Mouse (Mus musculus): ENCODE data around the gene Nr4a1. TPM values are rescaled to one million over a fixed set of nuclear protein-coding genes. Genes with fewer than 3 reads are reported as not detected.

The Nr4a1 gene
- polyA plus RNA-seq, 1 experiment, result 50.3 TPM

- Histone ChIP-seq H3K4me1 (ENCODE audit: control insufficient read depth, insufficient read depth, insufficient read length) (no peaks in the 10 kb centered on the region), H3K36me3 (ENCODE audit: control insufficient read depth, insufficient read depth, low read length) (no peaks in the 10 kb centered on the region), H3K27me3 (ENCODE audit: control insufficient read depth, insufficient read depth, low read length) (no peaks in the 10 kb centered on the region), H3K27ac (ENCODE audit: insufficient read depth, low read length) (no peak overlapping the region), H3K4me3 (ENCODE audit: extremely low read depth, insufficient read depth, insufficient read length) (no peak overlapping the region)
- whole genome bisulfite sequencing, result 93% methylated on average over 12 of the region's 12 CpGs
- no peak for TF ChIP-seq CTCF (IDR thresholded peaks at IDR 0.05; ENCODE audit: extremely low read depth, insufficient read depth, insufficient read length, insufficient replicate concordance)
- TF ChIP-seq POLR2A (IDR thresholded peaks at IDR 0.05; ENCODE audit: low read depth, low read length), result no peak
- no peak for DNase-seq (ENCODE audit: low read depth in 1 of 2, low spot score in 2 of 2)
Measured at GRCm38 (mm10) chr15:101279430-101279999, 25.4 kb downstream of the Nr4a1 start.

GRCm38 (mm10) chr15:101282471-101282870, 28.4 kb downstream of the Nr4a1 start:
- peaks cover 6% of the 10 kb centered on the region for H3K36me3 ChIP-seq (ENCODE audit: control insufficient read depth, insufficient read depth, low read length)
- no peak overlapping the region for H3K4me3 ChIP-seq (ENCODE audit: extremely low read depth, insufficient read depth, insufficient read length)
- 74% methylated on average over 5 of the region's 5 CpGs for WGBS
- H3K4me1 ChIP-seq (ENCODE audit: control insufficient read depth, insufficient read depth, insufficient read length), result peaks cover 2% of the 10 kb centered on the region; the same call in 1 of the 2 replicates
- H3K27me3 ChIP-seq (ENCODE audit: control insufficient read depth, insufficient read depth, low read length), result no peaks in the 10 kb centered on the region
- H3K27ac ChIP-seq (ENCODE audit: insufficient read depth, low read length), result no peak overlapping the region
- DNase-seq (ENCODE audit: low read depth in 1 of 2, low spot score in 2 of 2), result no peak
- TF ChIP-seq POLR2A (IDR thresholded peaks at IDR 0.05; ENCODE audit: low read depth, low read length) (no peak), CTCF (IDR thresholded peaks at IDR 0.05; ENCODE audit: extremely low read depth, insufficient read depth, insufficient read length, insufficient replicate concordance) (no peak)

GRCm38 (mm10) chr15:101283183-101283910, 29.3 kb downstream of the Nr4a1 start:
- Histone ChIP-seq H3K4me1 (ENCODE audit: control insufficient read depth, insufficient read depth, insufficient read length) (peaks cover 2% of the 10 kb centered on the region; the same call in 1 of the 2 replicates), H3K27ac (ENCODE audit: insufficient read depth, low read length) (peak overlapping the region; percentile 23), H3K27me3 (ENCODE audit: control insufficient read depth, insufficient read depth, low read length) (no peaks in the 10 kb centered on the region), H3K4me3 (ENCODE audit: extremely low read depth, insufficient read depth, insufficient read length) (peak overlapping the region; percentile 55), H3K36me3 (ENCODE audit: control insufficient read depth, insufficient read depth, low read length) (peaks cover 11% of the 10 kb centered on the region)
- 2% methylated on average over 26 of the region's 26 CpGs for WGBS
- TF ChIP-seq CTCF (IDR thresholded peaks at IDR 0.05; ENCODE audit: extremely low read depth, insufficient read depth, insufficient read length, insufficient replicate concordance) (peak; percentile 62; the same call in 1 of the 2 replicates), POLR2A (IDR thresholded peaks at IDR 0.05; ENCODE audit: low read depth, low read length) (no peak)
- DNase-seq (ENCODE audit: low read depth in 1 of 2, low spot score in 2 of 2), result peak; percentile 55 to 75

GRCm38 (mm10) chr15:101283911-101284750, 30.1 kb downstream of the Nr4a1 start, which contains the start of gene Atg101:
Atg101 (plus strand) TSS chr15:101284272.
- Histone ChIP-seq H3K27ac (ENCODE audit: insufficient read depth, low read length) (peak within 1 kb of the TSS; percentile 94), H3K27me3 (ENCODE audit: control insufficient read depth, insufficient read depth, low read length) (no peaks in the 10 kb centered on the region), H3K4me1 (ENCODE audit: control insufficient read depth, insufficient read depth, insufficient read length) (peaks cover 2% of the 10 kb centered on the region; the same call in 1 of the 2 replicates), H3K4me3 (ENCODE audit: extremely low read depth, insufficient read depth, insufficient read length) (peak within 1 kb of the TSS; percentile 84), H3K36me3 (ENCODE audit: control insufficient read depth, insufficient read depth, low read length) (peaks cover 14% of the 10 kb centered on the region)
- WGBS, result under 1% methylated on average over 61 of the region's 61 CpGs
- peak; percentile 85 to 91 for DNase-seq (ENCODE audit: low read depth in 1 of 2, low spot score in 2 of 2)
- TF ChIP-seq CTCF (IDR thresholded peaks at IDR 0.05; ENCODE audit: extremely low read depth, insufficient read depth, insufficient read length, insufficient replicate concordance) (peak; percentile 96), POLR2A (IDR thresholded peaks at IDR 0.05; ENCODE audit: low read depth, low read length) (peak; percentile 88)

- peaks cover 34% of the 10 kb centered on the region for H3K36me3 ChIP-seq (ENCODE audit: control insufficient read depth, insufficient read depth, low read length)
- WGBS, result 62% methylated on average over 9 of the region's 9 CpGs
Measured at GRCm38 (mm10) chr15:101286129-101286770, 32.2 kb downstream of the Nr4a1 start.

GRCm38 (mm10) chr15:101287361-101287760, 33.3 kb downstream of the Nr4a1 start:
- Histone ChIP-seq H3K4me1 (ENCODE audit: control insufficient read depth, insufficient read depth, insufficient read length) (peaks cover 2% of the 10 kb centered on the region; the same call in 1 of the 2 replicates), H3K27ac (ENCODE audit: insufficient read depth, low read length) (no peak overlapping the region), H3K4me3 (ENCODE audit: extremely low read depth, insufficient read depth, insufficient read length) (no peak overlapping the region), H3K36me3 (ENCODE audit: control insufficient read depth, insufficient read depth, low read length) (peaks cover 37% of the 10 kb centered on the region), H3K27me3 (ENCODE audit: control insufficient read depth, insufficient read depth, low read length) (no peaks in the 10 kb centered on the region)
- 95% methylated on average over 6 of the region's 6 CpGs for WGBS
- TF ChIP-seq CTCF (IDR thresholded peaks at IDR 0.05; ENCODE audit: extremely low read depth, insufficient read depth, insufficient read length, insufficient replicate concordance) (no peak), POLR2A (IDR thresholded peaks at IDR 0.05; ENCODE audit: low read depth, low read length) (no peak)
- no peak for DNase-seq (ENCODE audit: low read depth in 1 of 2, low spot score in 2 of 2)

More at GRCm38 (mm10) chr15:101286129-101286770, 32.2 kb downstream of the Nr4a1 start:
- Histone ChIP-seq H3K4me1 (ENCODE audit: control insufficient read depth, insufficient read depth, insufficient read length) (peaks cover 2% of the 10 kb centered on the region; the same call in 1 of the 2 replicates), H3K27me3 (ENCODE audit: control insufficient read depth, insufficient read depth, low read length) (no peaks in the 10 kb centered on the region), H3K4me3 (ENCODE audit: extremely low read depth, insufficient read depth, insufficient read length) (no peak overlapping the region), H3K27ac (ENCODE audit: insufficient read depth, low read length) (no peak overlapping the region)
- no peak for DNase-seq (ENCODE audit: low read depth in 1 of 2, low spot score in 2 of 2)
- TF ChIP-seq POLR2A (IDR thresholded peaks at IDR 0.05; ENCODE audit: low read depth, low read length), result no peak
- no peak for TF ChIP-seq CTCF (IDR thresholded peaks at IDR 0.05; ENCODE audit: extremely low read depth, insufficient read depth, insufficient read length, insufficient replicate concordance)
